Mouse (Mus musculus): ENCODE measurements at regions not wholly inside any gene's neighbourhood (a gene's known extent, or its start where the extent isn't known, plus 50 kb on each side); places are given as distances from the start of the nearest gene placed in this dataset.

DNA sequence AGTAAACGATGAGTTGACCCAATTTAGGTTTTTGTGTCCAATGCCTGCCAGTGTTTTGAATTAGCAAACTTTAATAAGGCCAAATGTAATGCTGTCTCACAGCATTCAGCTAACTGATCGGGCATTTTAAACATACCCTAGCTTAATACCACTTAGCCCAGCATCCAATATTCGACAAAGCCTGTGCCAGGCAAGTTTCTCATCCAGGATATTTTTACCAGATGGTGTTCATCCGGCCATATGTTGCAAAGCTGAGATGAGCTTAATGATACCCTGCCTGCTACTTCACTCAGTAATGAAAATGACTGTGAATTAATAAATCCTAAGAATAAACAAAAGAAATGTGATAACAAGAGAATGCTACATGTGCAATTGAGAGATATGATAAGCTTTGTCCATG is 116.8 kb downstream of the Tpm3-rs7 start:
- DNase-seq (ENCODE audit: extremely low spot score in 1 of 2, low spot score in 1 of 2), result peak in 1 of 2 experiments; percentile 12

GRCm38 (mm10) chr14:113442261-113442660 is 127.9 kb downstream of the Tpm3-rs7 start:
- DNase-seq (ENCODE audit: extremely low spot score in 1 of 2, low spot score in 1 of 2), result no peak

- no peak for DNase-seq (ENCODE audit: extremely low spot score in 1 of 2, low spot score in 1 of 2)
These were observed 140.5 kb downstream of the Tpm3-rs7 start for GRCm38 (mm10) chr14:113454891-113455290.

GRCm38 (mm10) chr14:113457514-113457913 is 143.1 kb downstream of the Tpm3-rs7 start:
- no peak for DNase-seq (ENCODE audit: extremely low spot score in 1 of 2, low spot score in 1 of 2)

DNA sequence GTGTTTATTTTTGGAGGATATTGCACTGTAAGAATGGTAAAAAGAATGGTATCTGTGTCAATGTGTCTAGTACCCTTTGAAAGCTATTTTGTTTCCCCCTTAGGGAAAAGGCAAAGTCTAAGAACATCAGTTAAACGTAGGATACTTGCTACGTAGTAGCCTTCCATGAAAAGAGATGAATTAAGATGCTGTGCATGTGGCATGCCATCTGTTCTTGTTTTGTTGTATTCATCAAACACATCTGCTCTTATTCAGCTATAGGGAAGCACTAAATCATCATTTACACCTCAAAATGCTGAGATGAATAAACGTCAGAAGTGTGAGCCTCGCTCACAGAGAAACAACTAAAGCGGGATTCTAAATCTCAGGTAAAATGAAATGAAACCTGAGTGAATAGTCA is 154.7 kb downstream of the Tpm3-rs7 start:
- no peak for DNase-seq (ENCODE audit: extremely low spot score in 1 of 2, low spot score in 1 of 2)

DNA sequence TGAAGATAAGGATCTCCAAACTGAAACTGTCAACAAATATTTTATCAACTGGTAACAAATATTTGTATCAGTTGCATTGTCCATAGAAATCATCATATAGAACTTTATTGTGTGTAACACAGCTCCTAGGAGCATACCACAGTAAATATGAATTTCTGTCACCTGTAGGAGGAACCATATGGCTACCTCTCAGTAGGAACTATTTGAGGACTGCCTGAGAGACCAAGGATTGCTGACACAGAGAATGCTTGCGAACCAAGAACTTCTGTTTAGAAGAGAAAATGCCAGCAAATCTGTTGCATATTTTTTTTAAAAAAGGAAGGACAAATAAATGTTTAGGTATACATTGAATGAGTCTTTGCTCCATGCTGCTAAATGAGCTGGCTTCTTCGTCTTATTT is 155.6 kb downstream of the Tpm3-rs7 start:
- DNase-seq (ENCODE audit: extremely low spot score in 1 of 2, low spot score in 1 of 2), result no peak

DNA sequence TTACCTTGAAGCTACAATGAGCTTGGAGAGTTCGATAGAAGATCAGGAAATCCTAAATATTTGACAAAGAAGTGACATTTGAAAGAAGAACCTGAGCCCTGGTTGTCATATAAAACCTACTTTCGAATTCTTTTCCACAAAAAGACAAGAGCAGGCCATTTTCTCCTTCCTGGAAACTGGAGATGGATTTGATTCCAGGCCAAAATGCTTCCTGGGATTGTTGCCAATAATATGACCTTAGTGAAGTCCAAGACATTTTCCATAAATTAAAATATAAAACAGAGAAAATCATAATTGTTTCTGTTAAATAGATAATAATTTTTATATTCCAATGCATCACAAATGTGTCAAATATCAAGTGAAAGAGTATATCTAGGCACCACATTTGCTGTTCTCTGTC is 172.2 kb downstream of the Tpm3-rs7 start:
- DNase-seq (ENCODE audit: extremely low spot score in 1 of 2, low spot score in 1 of 2), result no peak

DNA sequence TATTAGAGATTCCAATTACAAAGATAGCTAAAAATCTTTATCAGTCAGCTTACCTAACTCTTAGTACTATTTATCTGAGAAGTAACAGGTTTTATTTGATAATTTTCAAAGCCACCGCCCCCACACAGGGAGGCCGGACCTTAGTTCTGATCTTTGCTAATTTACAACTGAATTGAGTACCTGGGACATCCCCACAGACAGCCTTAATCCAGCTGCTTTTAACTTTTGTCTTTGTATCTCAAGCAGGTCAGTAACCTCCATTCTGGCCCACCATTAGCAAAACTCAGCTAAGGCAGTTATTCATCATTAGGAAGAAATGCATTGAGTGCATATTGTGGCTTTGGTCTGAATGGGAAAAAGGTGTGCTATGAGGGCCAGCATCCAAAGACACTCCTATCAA is 189.4 kb downstream of the Tpm3-rs7 start:
- no peak for DNase-seq (ENCODE audit: extremely low spot score in 1 of 2, low spot score in 1 of 2)

Measured in layer of hippocampus, postnatal 25 days (tissue).